Mouse (Mus musculus) lung, embryonic 14.5 days (tissue): ENCODE results near the gene Olfr572. TPM values are rescaled to one million over a fixed set of nuclear protein-coding genes. Genes with fewer than 3 reads are reported as not detected.

Experiments used
- ATAC-seq: fragments of 200-750 bp; cut with Nextera tagmentation; 2 replicates; pipeline ENCODE4 v1.8.0; 2017; ENCODE audit warnings: mild to moderate bottlenecking, moderate TSS enrichment, moderate library complexity; ENCODE audit not compliant: insufficient read depth
- DNase-seq: peaks from one replicate; pipeline ENCODE4 v3.0.0-alpha.2; 2015
- H3K27ac ChIP-seq: fragments of 300-500 bp; sonication (generic); 2 replicates; pipeline ENCODE4 v1.5.1; 2014; ENCODE audit warnings: low read depth, mild to moderate bottlenecking, moderate library complexity
- H3K27me3 ChIP-seq: fragments of 300-500 bp; sonication (generic); 2 replicates; pipeline ENCODE4 v1.6.1; 2014; ENCODE audit warnings: low read length, control low read depth; ENCODE audit not compliant: insufficient read depth
- H3K36me3 ChIP-seq: fragments of 300-500 bp; sonication (generic); 2 replicates; pipeline ENCODE4 v1.6.1; 2014; ENCODE audit warnings: control low read depth; ENCODE audit not compliant: insufficient read depth
- H3K4me1 ChIP-seq: fragments of 300-500 bp; sonication (generic); 2 replicates; pipeline ENCODE4 v1.6.1; 2014; ENCODE audit warnings: antibody characterized with exemption, control low read depth; ENCODE audit not compliant: insufficient read depth
- H3K4me2 ChIP-seq: fragments of 300-500 bp; sonication (generic); 2 replicates; pipeline ENCODE4 v1.6.1; 2014; ENCODE audit warnings: mild to moderate bottlenecking
- H3K4me3 ChIP-seq: fragments of 300-500 bp; sonication (generic); 2 replicates; pipeline ENCODE4 v1.5.1; 2014; ENCODE audit warnings: low read depth, low read length
- H3K9ac ChIP-seq: fragments of 300-500 bp; sonication (generic); 2 replicates; pipeline ENCODE4 v1.6.1; 2014
- H3K9me3 ChIP-seq: fragments of 300-500 bp; sonication (generic); 2 replicates; pipeline ENCODE4 v1.6.1; 2016; ENCODE audit warnings: low read depth, low read length, control low read depth
- CTCF ChIP-seq: IDR thresholded peaks from 2 replicates; pipeline ENCODE4 v1.5.1; 2016; ENCODE audit warnings: antibody characterized with exemption, low read depth
- WGBS: fragments of 180-500 bp; shearing (Covaris S2); extraction: QIAGEN DNeasy Blood & Tissue Kit; methylation state at CpG from one replicate; pipeline ENCODE4 v1.1.7; 2014; 5-methylcytosine and 5-hydroxymethylcytosine counted together
- polyA plus RNA-seq: library from polyadenylated mRNA; unstranded; fragments of >200 nt; fragmentation: Nextera tagmentation; extraction: Ambion mirVana; gene quantifications from 2 replicates; pipeline ENCODE4 v1.2.1, GENCODE M21; 2014

Gene Olfr572
- polyA plus RNA-seq, 1 experiment from 2014 or later = not detected

- WGBS = 46% methylated on average over 1 of the region's 1 CpGs
- Histone ChIP-seq H3K27ac (no peak overlapping the region), H3K9ac (no peak overlapping the region), H3K9me3 (no peaks in the 10 kb centered on the region), H3K36me3 (no peaks in the 10 kb centered on the region), H3K27me3 (no peaks in the 10 kb centered on the region), H3K4me3 (no peak overlapping the region), H3K4me2 (no peak overlapping the region), H3K4me1 (no peaks in the 10 kb centered on the region)
- no peak for ATAC-seq
- DNase-seq = no peak
- TF ChIP-seq CTCF = no peak
These were observed 50.2 kb downstream of the Olfr572 start for GRCm38 (mm10) chr7:102974399-102974798.

- no peak for TF ChIP-seq CTCF
- DNase-seq = no peak
- WGBS = 82% methylated on average over 2 of the region's 2 CpGs
- H3K9me3 ChIP-seq = no peaks in the 10 kb centered on the region
- no peak for ATAC-seq
- H3K9ac ChIP-seq = no peak within 1 kb of the TSS
- no peak within 1 kb of the TSS for H3K4me2 ChIP-seq
- H3K36me3 ChIP-seq = no peaks in the 10 kb centered on the region
- no peaks in the 10 kb centered on the region for H3K27me3 ChIP-seq
- H3K4me3 ChIP-seq = no peak within 1 kb of the TSS
- H3K27ac ChIP-seq = no peak within 1 kb of the TSS
- no peaks in the 10 kb centered on the region for H3K4me1 ChIP-seq
These were observed 51.6 kb downstream of the Olfr572 start, which contains the start of gene Olfr577 for GRCm38 (mm10) chr7:102975843-102976242. Gene Olfr577, minus strand, starts transcription at chr7:102975943.

Other genes with a start within 250 kb of the Olfr572 start
- gene Trim68, start 237.1 kb upstream of the Olfr572 start, polyA plus RNA-seq = 13.7 and 16.1 TPM in 2 replicates
- not detected in 2 replicates for gene Olfr557, start 228.5 kb upstream of the Olfr572 start, polyA plus RNA-seq
- gene Olfr558, start 222.2 kb upstream of the Olfr572 start, polyA plus RNA-seq = 0.12 TPM in 1 of 2 replicates, not detected in the other
- gene Olfr33, start 205.3 kb upstream of the Olfr572 start, polyA plus RNA-seq = not detected in 2 replicates
- gene Olfr559, start 196.9 kb upstream of the Olfr572 start, polyA plus RNA-seq = not detected in 2 replicates
- gene Olfr560, start 165.0 kb upstream of the Olfr572 start, polyA plus RNA-seq = not detected in 2 replicates
- gene Olfr78, start 164.9 kb upstream of the Olfr572 start, polyA plus RNA-seq = 0.09 and 0.12 TPM in 2 replicates
- not detected in 2 replicates for gene Olfr561, start 153.2 kb upstream of the Olfr572 start, polyA plus RNA-seq
- gene Olfr564, start 120.9 kb upstream of the Olfr572 start, polyA plus RNA-seq = not detected in 2 replicates
- not detected in 2 replicates for gene Olfr566, start 65.6 kb upstream of the Olfr572 start, polyA plus RNA-seq
- gene Olfr568, start 47.3 kb upstream of the Olfr572 start, polyA plus RNA-seq = not detected in 2 replicates
- not detected in 2 replicates for gene Olfr569, start 33.5 kb upstream of the Olfr572 start, polyA plus RNA-seq
- not detected in 2 replicates for gene Olfr570, start 29.8 kb upstream of the Olfr572 start, polyA plus RNA-seq
- not detected in 2 replicates for gene Olfr571, start 6.9 kb upstream of the Olfr572 start, polyA plus RNA-seq
- not detected in 2 replicates for gene Olfr573-ps1, start 18.2 kb downstream of the Olfr572 start, polyA plus RNA-seq
- gene Olfr574, start 24.1 kb downstream of the Olfr572 start, polyA plus RNA-seq = not detected in 2 replicates
- not detected in 2 replicates for gene Olfr575, start 34.4 kb downstream of the Olfr572 start, polyA plus RNA-seq
- not detected in 2 replicates for gene Olfr576, start 38.3 kb downstream of the Olfr572 start, polyA plus RNA-seq
- not detected in 2 replicates for gene Olfr577, start 51.5 kb downstream of the Olfr572 start, polyA plus RNA-seq
- not detected in 2 replicates for gene Olfr578, start 64.9 kb downstream of the Olfr572 start, polyA plus RNA-seq
- not detected in 2 replicates for gene Olfr582, start 113.6 kb downstream of the Olfr572 start, polyA plus RNA-seq
- not detected in 2 replicates for gene Olfr583, start 126.9 kb downstream of the Olfr572 start, polyA plus RNA-seq
- gene Olfr584, start 157.5 kb downstream of the Olfr572 start, polyA plus RNA-seq = not detected in 2 replicates
- gene Olfr585, start 173.3 kb downstream of the Olfr572 start, polyA plus RNA-seq = not detected in 2 replicates
- gene Olfr586, start 201.2 kb downstream of the Olfr572 start, polyA plus RNA-seq = not detected in 2 replicates
- not detected in 2 replicates for gene Olfr588-ps1, start 216.5 kb downstream of the Olfr572 start, polyA plus RNA-seq
- not detected in 2 replicates for gene Olfr589, start 231.9 kb downstream of the Olfr572 start, polyA plus RNA-seq